Mouse (Mus musculus) liver, adult 2 months (tissue): ENCODE data around the gene Rdh16f2.

ENCODE experiments used
- CTCF ChIP-seq: fragments of 200-500 bp; IDR thresholded peaks from 2 replicates; pipeline ENCODE4 v1.5.1; 2011; ENCODE audit warnings: low read depth, low read length, control low read depth
- POLR2A ChIP-seq: fragments of 200-500 bp; IDR thresholded peaks from 2 replicates; pipeline ENCODE4 v1.6.1; 2011; ENCODE audit warnings: low read length, control low read depth; ENCODE audit not compliant: insufficient read depth; ENCODE audit errors: extremely low read depth

DNA sequence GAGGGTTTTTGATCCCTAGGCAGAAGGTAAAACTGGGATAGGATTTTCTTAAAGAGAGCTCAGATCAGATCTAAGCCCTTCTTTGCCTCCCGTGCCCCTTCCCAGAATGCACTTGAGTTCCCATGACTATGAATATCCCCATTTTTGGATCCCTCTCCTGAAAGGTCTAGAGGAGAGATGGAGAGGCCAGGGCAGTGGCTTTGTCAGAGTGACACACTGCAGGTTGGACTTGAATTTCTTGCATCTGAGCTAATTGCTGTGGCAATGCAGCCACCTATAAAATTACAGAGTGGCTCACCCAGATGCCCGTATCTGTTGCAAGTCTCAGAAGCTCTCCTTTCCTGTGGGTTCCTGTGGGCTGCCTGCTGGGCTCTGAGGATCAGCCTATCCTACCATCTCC, 31.9 kb downstream of the Rdh16f2 start, which contains the start of gene Sdr9c7:
- TF ChIP-seq POLR2A (no peak), CTCF (no peak)
